Mouse (Mus musculus) lung, embryonic 16.5 days (tissue): Measurements from ENCODE around the gene Gm3646. TPM values are rescaled to one million over a fixed set of nuclear protein-coding genes. Genes with fewer than 3 reads are reported as not detected.

Experiments used
- ATAC-seq: fragments of 200-750 bp; cut with Nextera tagmentation; 2 replicates; pipeline ENCODE4 v1.8.0; 2017; ENCODE audit warnings: low read depth, mild to moderate bottlenecking, moderate library complexity
- H3K27ac ChIP-seq: fragments of 300-500 bp; sonication (generic); 2 replicates; pipeline ENCODE4 v1.5.1; 2014; ENCODE audit warnings: mild to moderate bottlenecking, control low read depth, low read length
- H3K27me3 ChIP-seq: fragments of 300-500 bp; sonication (generic); 2 replicates; pipeline ENCODE4 v1.6.1; 2014; ENCODE audit warnings: low read depth, low read length, mixed read lengths; ENCODE audit not compliant: control insufficient read depth, insufficient read depth
- H3K36me3 ChIP-seq: fragments of 300-500 bp; sonication (generic); 2 replicates; pipeline ENCODE4 v1.6.1; 2014; ENCODE audit warnings: low read length; ENCODE audit not compliant: control insufficient read depth, insufficient read depth
- H3K4me1 ChIP-seq: fragments of 300-500 bp; sonication (generic); replicated peaks from 2 replicates; pipeline ENCODE4 v1.6.1; 2014; ENCODE audit warnings: low read length, mixed read lengths; ENCODE audit not compliant: control insufficient read depth, insufficient read depth
- H3K4me2 ChIP-seq: fragments of 300-500 bp; sonication (generic); 2 replicates; pipeline ENCODE4 v1.6.1; 2014; ENCODE audit warnings: low read depth, low read length, control low read depth
- H3K4me3 ChIP-seq: fragments of 300-500 bp; sonication (generic); 2 replicates; pipeline ENCODE4 v1.5.1; 2014; ENCODE audit warnings: mild to moderate bottlenecking, low read length, control low read depth
- H3K9ac ChIP-seq: fragments of 300-500 bp; sonication (generic); 2 replicates; pipeline ENCODE4 v1.6.1; 2014; ENCODE audit warnings: low read length, control low read depth
- H3K9me3 ChIP-seq: fragments of 300-500 bp; sonication (generic); 2 replicates; pipeline ENCODE4 v1.6.1; 2016; ENCODE audit warnings: low read length; ENCODE audit not compliant: control insufficient read depth
- WGBS: fragments of 180-500 bp; shearing (Covaris S2); extraction: QIAGEN DNeasy Blood & Tissue Kit; methylation state at CpG from one replicate; pipeline ENCODE4 v1.1.7; 2014; 5-methylcytosine and 5-hydroxymethylcytosine counted together
- polyA plus RNA-seq: library from polyadenylated mRNA; unstranded; fragments of >200 nt; fragmentation: Nextera tagmentation; extraction: Ambion mirVana; gene quantifications from 2 replicates; pipeline ENCODE4 v1.2.1, GENCODE M21; 2015

Gm3646 gene
- polyA plus RNA-seq, 1 experiment from 2014 or later, result not detected

- Histone ChIP-seq H3K9ac (no peak overlapping the region), H3K4me3 (no peak overlapping the region), H3K4me1 (peaks cover 33% of the 10 kb centered on the region), H3K27ac (no peak overlapping the region), H3K4me2 (no peak overlapping the region), H3K27me3 (no peaks in the 10 kb centered on the region), H3K9me3 (no peaks in the 10 kb centered on the region), H3K36me3 (no peaks in the 10 kb centered on the region)
- ATAC-seq, result no peak
- 80% methylated on average over 11 of the region's 11 CpGs for WGBS
These were observed 48.2 kb downstream of the Gm3646 start for GRCm38 (mm10) chr1:39756952-39757351.

- 35% methylated on average over 13 of the region's 13 CpGs for WGBS
- peaks cover 16% of the 10 kb centered on the region for H3K4me1 ChIP-seq
- H3K27me3 ChIP-seq, result no peaks in the 10 kb centered on the region
- 0 out of 2 replicates have a peak overlapping the region, but pooled peaks have one; percentile 38 for H3K27ac ChIP-seq
- no peaks in the 10 kb centered on the region for H3K9me3 ChIP-seq
- H3K4me3 ChIP-seq, result no peak overlapping the region
- no peak overlapping the region for H3K9ac ChIP-seq
- H3K4me2 ChIP-seq, result no peak overlapping the region
- ATAC-seq, result peak; percentile 56; the same call in 1 of the 2 replicates
- no peaks in the 10 kb centered on the region for H3K36me3 ChIP-seq
These were observed 50.7 kb downstream of the Gm3646 start for GRCm38 (mm10) chr1:39754224-39754957.

Other genes starting within 250 kb of the Gm3646 start
- gene Rnf149, start 227.9 kb downstream of the Gm3646 start, polyA plus RNA-seq, result 20.0 and 26.1 TPM in 2 replicates
- gene Creg2, start 153.9 kb downstream of the Gm3646 start, polyA plus RNA-seq, result 0.04 and 0.14 TPM in 2 replicates
- gene Rfx8, start 84.3 kb downstream of the Gm3646 start, polyA plus RNA-seq, result 0.40 and 0.58 TPM in 2 replicates
- 20.9 and 21.6 TPM in 2 replicates for gene Map4k4, start 95.6 kb upstream of the Gm3646 start, polyA plus RNA-seq